Mouse (Mus musculus) small intestine, adult 2 months (tissue): ENCODE data around the gene Gm28308. TPM values are rescaled to one million over a fixed set of nuclear protein-coding genes. Genes with fewer than 3 reads are reported as not detected.

ENCODE experiments used
- H3K27ac ChIP-seq: fragments of 200-500 bp; 2 replicates; pipeline ENCODE4 v1.5.1; 2012; ENCODE audit warnings: low read depth, low read length, control low read depth, inconsistent platforms; ENCODE audit not compliant: insufficient read depth
- H3K27me3 ChIP-seq: fragments of 200-500 bp; 2 replicates; pipeline ENCODE4 v1.6.1; 2012; ENCODE audit warnings: mild to moderate bottlenecking, moderate library complexity, low read length, inconsistent platforms; ENCODE audit not compliant: control insufficient read depth, insufficient read depth
- H3K36me3 ChIP-seq: fragments of 200-500 bp; 2 replicates; pipeline ENCODE4 v1.6.1; 2012; ENCODE audit warnings: mild to moderate bottlenecking, low read length, control low read depth, inconsistent platforms; ENCODE audit not compliant: control insufficient read depth, insufficient read depth
- H3K4me1 ChIP-seq: fragments of 200-500 bp; 2 replicates; pipeline ENCODE4 v1.6.1; 2012; ENCODE audit warnings: low read length, inconsistent platforms, mixed read lengths; ENCODE audit not compliant: control insufficient read depth, insufficient read depth, insufficient read length
- H3K4me3 ChIP-seq: fragments of 200-500 bp; 2 replicates; pipeline ENCODE4 v1.5.1; 2012; ENCODE audit warnings: low read depth, mild to moderate bottlenecking, control low read depth, inconsistent platforms, low read length, moderate library complexity
- CTCF ChIP-seq: fragments of 200-500 bp; IDR thresholded peaks from 2 replicates; pipeline ENCODE4 v1.5.1; 2012; ENCODE audit warnings: low read depth, mild to moderate bottlenecking, control low read depth, inconsistent platforms, low read length, moderate library complexity, mixed read lengths; ENCODE audit not compliant: insufficient replicate concordance, insufficient read length; ENCODE audit errors: extremely low read depth
- POLR2A ChIP-seq: fragments of 200-500 bp; IDR thresholded peaks from 2 replicates; pipeline ENCODE4 v1.6.1; 2012; ENCODE audit warnings: low read depth, mild to moderate bottlenecking, control low read depth, inconsistent platforms, low read length, moderate library complexity
- WGBS: fragments of 180-500 bp; shearing (Covaris S2); methylation state at CpG from one replicate; pipeline ENCODE4 v1.1.7; 2018; 5-methylcytosine and 5-hydroxymethylcytosine counted together
- polyA plus RNA-seq: library from polyadenylated mRNA; depleted of rRNA; stranded (reverse); fragments of >200 nt; gene quantifications from 2 replicates; pipeline ENCODE4 v1.2.3, GENCODE M21; 2012

The Gm28308 gene
- polyA plus RNA-seq, 1 experiment = 0.58 TPM

- no peaks in the 10 kb centered on the region for H3K4me1 ChIP-seq
- H3K27ac ChIP-seq = no peak overlapping the region
- WGBS = 8% methylated on average over 30 of the region's 30 CpGs
- H3K4me3 ChIP-seq = no peak overlapping the region
- no peak for TF ChIP-seq CTCF
- no peak for TF ChIP-seq POLR2A
- no peaks in the 10 kb centered on the region for H3K36me3 ChIP-seq
- peaks cover 84% of the 10 kb centered on the region for H3K27me3 ChIP-seq
These were observed 26.7 kb upstream of the Gm28308 start for GRCm38 (mm10) chr6:52239625-52240388.

- Histone ChIP-seq H3K4me3 (no peak overlapping the region), H3K27me3 (peaks cover 85% of the 10 kb centered on the region), H3K4me1 (no peaks in the 10 kb centered on the region), H3K27ac (no peak overlapping the region), H3K36me3 (no peaks in the 10 kb centered on the region)
- 16% methylated on average over 7 of the region's 7 CpGs for WGBS
- TF ChIP-seq CTCF (no peak), POLR2A (no peak)
These were observed 25.8 kb upstream of the Gm28308 start for GRCm38 (mm10) chr6:52238976-52239375.

- H3K4me1 ChIP-seq = no peaks in the 10 kb centered on the region
- H3K27ac ChIP-seq = no peak overlapping the region
- no peak overlapping the region for H3K4me3 ChIP-seq
- WGBS = 4% methylated on average over 7 of the region's 7 CpGs
- no peak for TF ChIP-seq POLR2A
- no peak for TF ChIP-seq CTCF
- no peaks in the 10 kb centered on the region for H3K36me3 ChIP-seq
- peaks cover 85% of the 10 kb centered on the region for H3K27me3 ChIP-seq
These were observed 25.0 kb upstream of the Gm28308 start for GRCm38 (mm10) chr6:52238155-52238545.

GRCm38 (mm10) chr6:52237346-52238154, 24.4 kb upstream of the Gm28308 start:
- peaks cover 85% of the 10 kb centered on the region for H3K27me3 ChIP-seq
- no peaks in the 10 kb centered on the region for H3K4me1 ChIP-seq
- no peak for TF ChIP-seq CTCF
- no peak for TF ChIP-seq POLR2A
- no peak overlapping the region for H3K4me3 ChIP-seq
- H3K36me3 ChIP-seq = no peaks in the 10 kb centered on the region
- H3K27ac ChIP-seq = no peak overlapping the region
- 25% methylated on average over 10 of the region's 10 CpGs for WGBS

- Histone ChIP-seq H3K27me3 (peaks cover 86% of the 10 kb centered on the region), H3K4me3 (no peak overlapping the region)
- 31% methylated on average over 3 of the region's 3 CpGs for WGBS
These were observed 23.7 kb upstream of the Gm28308 start for GRCm38 (mm10) chr6:52236806-52237205.

GRCm38 (mm10) chr6:52235866-52236265, 22.7 kb upstream of the Gm28308 start:
- 35% methylated on average over 6 of the region's 6 CpGs for WGBS
- no peaks in the 10 kb centered on the region for H3K36me3 ChIP-seq
- no peak overlapping the region for H3K27ac ChIP-seq
- TF ChIP-seq CTCF (no peak), POLR2A (no peak)
- no peak overlapping the region for H3K4me3 ChIP-seq
- peaks cover 81% of the 10 kb centered on the region for H3K27me3 ChIP-seq
- H3K4me1 ChIP-seq = no peaks in the 10 kb centered on the region

More at GRCm38 (mm10) chr6:52236806-52237205, 23.7 kb upstream of the Gm28308 start:
- Histone ChIP-seq H3K27ac (no peak overlapping the region), H3K4me1 (no peaks in the 10 kb centered on the region), H3K36me3 (no peaks in the 10 kb centered on the region)
- no peak for TF ChIP-seq POLR2A
- no peak for TF ChIP-seq CTCF

GRCm38 (mm10) chr6:52235267-52235666, 22.1 kb upstream of the Gm28308 start:
- H3K27me3 ChIP-seq = peaks cover 82% of the 10 kb centered on the region
- H3K4me3 ChIP-seq = no peak overlapping the region
- H3K4me1 ChIP-seq = no peaks in the 10 kb centered on the region; the same call in 1 of the 2 replicates
- 47% methylated on average over 9 of the region's 9 CpGs for WGBS
- TF ChIP-seq POLR2A (no peak), CTCF (no peak)
- no peaks in the 10 kb centered on the region for H3K36me3 ChIP-seq
- H3K27ac ChIP-seq = no peak overlapping the region
